8 mouse cellular contexts compared by ENCODE assay signal in the genomic region with DNA sequence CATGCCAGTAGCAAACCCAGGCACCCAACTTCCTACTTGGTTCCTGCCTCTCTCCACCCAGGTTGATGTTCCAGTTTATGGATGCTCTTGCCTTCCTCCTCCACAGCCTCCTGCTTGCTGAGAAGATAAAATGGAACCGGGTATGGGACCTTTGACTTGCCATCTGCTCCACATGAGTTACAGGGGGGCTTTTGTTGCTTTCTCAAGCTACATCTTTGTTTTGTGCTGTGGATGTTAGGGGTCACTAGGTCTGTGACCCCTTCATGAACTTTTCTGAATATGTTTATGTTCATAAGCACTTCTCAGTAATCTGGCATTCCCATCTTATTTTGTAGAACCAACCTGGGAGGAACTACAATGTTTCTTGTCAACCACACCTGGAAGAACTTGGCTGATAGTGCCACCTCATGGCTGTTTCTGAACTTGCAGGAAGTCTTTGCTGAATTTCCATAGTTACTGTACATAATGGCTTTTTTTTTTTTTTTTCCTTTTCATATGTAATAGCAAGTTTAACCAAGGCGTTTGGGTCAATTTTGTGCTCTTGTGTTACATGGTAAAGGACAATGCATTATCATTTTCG.
DNase-seq lines count a peak whose midpoint lies in the region; ATAC-seq lines count a peak whose summit lies in the region.

No protein-coding gene starts in this region.

- no peak overlapping the region for H3K27ac ChIP-seq in kidney, embryonic 15.5 days
- H3K27ac ChIP-seq in liver, embryonic 13.5 days = no peak overlapping the region

- no peaks in the 10 kb centered on the region for H3K9me3 ChIP-seq in kidney, embryonic 15.5 days (replicated peaks)
- H3K9me3 ChIP-seq in liver, embryonic 13.5 days (replicated peaks) = no peaks in the 10 kb centered on the region

- ATAC-seq in cerebellum, adult (ENCODE audit: insufficient number of reproducible peaks, low FRiP score, low TSS enrichment) = no peak
- ATAC-seq in kidney, embryonic 15.5 days (replicated peaks; ENCODE audit: low FRiP score) = peak; percentile 71; the same call in 1 of the 2 replicates
- ATAC-seq in liver, embryonic 13.5 days (ENCODE audit: low read depth) = no peak

- H3K4me3 ChIP-seq in kidney, embryonic 15.5 days (replicated peaks) = no peak overlapping the region
- H3K4me3 ChIP-seq in liver, embryonic 13.5 days (replicated peaks) = no peak overlapping the region

- no peak overlapping the region for H3K4me2 ChIP-seq in kidney, embryonic 15.5 days
- H3K4me2 ChIP-seq in liver, embryonic 13.5 days = no peak overlapping the region

- no peaks in the 10 kb centered on the region for H3K36me3 ChIP-seq in kidney, embryonic 15.5 days
- no peaks in the 10 kb centered on the region for H3K36me3 ChIP-seq in liver, embryonic 13.5 days

- WGBS in kidney, embryonic 15.5 days = 13% methylated on average over 3 of the region's 3 CpGs
- WGBS in liver, embryonic 13.5 days (ENCODE audit: insufficient replicate concordance) = 22% methylated on average over 3 of the region's 3 CpGs

- H3K27me3 ChIP-seq in kidney, embryonic 15.5 days = no peaks in the 10 kb centered on the region
- H3K27me3 ChIP-seq in liver, embryonic 13.5 days = no peaks in the 10 kb centered on the region

- peaks cover under 1% of the 10 kb centered on the region; the same call in 1 of the 2 replicates for H3K4me1 ChIP-seq in kidney, embryonic 15.5 days
- H3K4me1 ChIP-seq in liver, embryonic 13.5 days (replicated peaks) = no peaks in the 10 kb centered on the region

- no peak overlapping the region for H3K9ac ChIP-seq in kidney, embryonic 15.5 days
- no peak overlapping the region for H3K9ac ChIP-seq in liver, embryonic 13.5 days

- DNase-seq in cerebellum, adult 11 months = peak; percentile 6
- peak; percentile 6 for DNase-seq in urinary bladder, postnatal 25 days (ENCODE audit: low spot score)
- DNase-seq in urinary bladder, postnatal 4 days (ENCODE audit: low spot score in 2 of 2) = no peak
- peak; percentile 44 for DNase-seq in embryo, embryonic 11.5 days (ENCODE audit: low read depth, low spot score)
- DNase-seq in liver, embryonic 13.5 days = peak; percentile 19
- peak; percentile 7 for DNase-seq in testis, postnatal 14 days (ENCODE audit: low spot score)

Comparison
In these comparisons a context has a peak if more than half of its experiments do, and no peak if none do; other contexts are left out.
1. DNase-seq: peak in cerebellum, adult 11 months (single experiment), urinary bladder, postnatal 25 days (single experiment), embryo, embryonic 11.5 days (single experiment), liver, embryonic 13.5 days (single experiment) and testis, postnatal 14 days (single experiment); none in urinary bladder, postnatal 4 days (0 of 2).